Mouse (Mus musculus): ENCODE results near the gene Tnfaip8l1. TPM values are rescaled to one million over a fixed set of nuclear protein-coding genes. Genes with fewer than 3 reads are reported as not detected.

Gene Tnfaip8l1
- 8.4 and 8.9 TPM in 2 replicates for polyA plus RNA-seq (2016; fragmentation: Nextera tagmentation; extraction: Ambion mirVana)

DNA sequence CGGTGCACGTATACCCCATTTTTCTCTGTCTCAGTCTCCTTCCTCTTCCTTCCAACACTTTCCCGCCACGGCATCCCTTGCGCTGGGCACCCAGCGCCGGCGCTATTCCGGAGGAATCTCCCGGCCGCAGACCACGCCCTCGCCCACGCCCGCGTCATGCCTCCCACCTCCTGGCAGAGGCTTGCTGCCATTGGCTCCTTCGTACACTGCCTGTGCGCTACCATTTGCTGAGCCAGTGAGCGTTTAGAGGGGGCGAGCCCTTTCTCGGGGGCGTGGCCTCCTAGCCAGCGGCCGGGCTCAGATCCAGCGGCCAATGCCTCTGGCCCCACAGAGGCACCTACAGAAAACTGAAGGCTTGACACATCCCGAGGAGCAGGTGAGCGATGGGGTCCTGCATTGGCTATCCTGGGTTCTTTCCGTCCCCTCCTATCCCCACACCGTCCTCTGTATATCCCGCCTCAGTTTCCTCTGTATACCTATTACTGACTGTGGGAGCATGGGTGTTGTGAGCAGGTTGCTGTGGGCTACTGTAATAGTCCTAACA lies at the start of gene Tnfaip8l1:
Gene Tnfaip8l1, plus strand, starts transcription at position 247 of the 544 bp plus-strand sequence.
- peaks cover 30% of the 10 kb centered on the region for H3K27me3 ChIP-seq
- H3K4me1 ChIP-seq: peaks cover 19% of the 10 kb centered on the region
- H3K4me2 ChIP-seq (replicated peaks): peak within 1 kb of the TSS; percentile 53
- no peaks in the 10 kb centered on the region for H3K9me3 ChIP-seq (replicated peaks)
- peak; percentile 96 for ATAC-seq (ENCODE audit: low FRiP score)
- peak within 1 kb of the TSS; percentile 46 for H3K9ac ChIP-seq
- H3K4me3 ChIP-seq: peak within 1 kb of the TSS; percentile 32
- H3K36me3 ChIP-seq: no peaks in the 10 kb centered on the region
- WGBS: under 1% methylated on average over 30 of the region's 30 CpGs
- no peak within 1 kb of the TSS for H3K27ac ChIP-seq

DNA sequence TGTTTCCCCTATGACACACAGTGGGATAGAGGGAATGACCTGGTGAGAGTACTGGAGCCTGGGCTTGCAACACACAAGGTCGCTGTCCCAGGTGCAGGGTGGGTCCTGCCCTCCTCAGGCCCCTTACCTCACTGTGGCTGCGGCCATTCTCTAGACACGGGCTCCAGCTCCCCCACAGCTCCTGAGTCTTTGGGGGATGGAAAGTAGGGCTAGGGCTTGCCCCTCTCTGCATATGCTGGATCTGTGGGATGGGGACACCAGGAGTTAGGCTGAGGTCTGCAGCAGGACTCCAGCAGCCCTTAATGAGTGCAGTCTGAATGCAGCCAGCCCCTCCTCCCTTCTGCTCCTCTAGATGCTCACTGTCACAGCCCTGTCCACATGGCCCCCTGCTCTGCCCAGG lies 49.5 kb upstream of the Tnfaip8l1 start:
- peaks cover 13% of the 10 kb centered on the region for H3K4me1 ChIP-seq
- ATAC-seq (ENCODE audit: low FRiP score): no peak
- no peak overlapping the region for H3K4me3 ChIP-seq
- H3K9ac ChIP-seq: no peak overlapping the region
- no peaks in the 10 kb centered on the region for H3K36me3 ChIP-seq
- H3K27me3 ChIP-seq: peaks cover 17% of the 10 kb centered on the region
- H3K27ac ChIP-seq: no peak overlapping the region
- H3K4me2 ChIP-seq (replicated peaks): no peak overlapping the region
- H3K9me3 ChIP-seq (replicated peaks): no peaks in the 10 kb centered on the region
- WGBS: 69% methylated on average over 3 of the region's 3 CpGs

DNA sequence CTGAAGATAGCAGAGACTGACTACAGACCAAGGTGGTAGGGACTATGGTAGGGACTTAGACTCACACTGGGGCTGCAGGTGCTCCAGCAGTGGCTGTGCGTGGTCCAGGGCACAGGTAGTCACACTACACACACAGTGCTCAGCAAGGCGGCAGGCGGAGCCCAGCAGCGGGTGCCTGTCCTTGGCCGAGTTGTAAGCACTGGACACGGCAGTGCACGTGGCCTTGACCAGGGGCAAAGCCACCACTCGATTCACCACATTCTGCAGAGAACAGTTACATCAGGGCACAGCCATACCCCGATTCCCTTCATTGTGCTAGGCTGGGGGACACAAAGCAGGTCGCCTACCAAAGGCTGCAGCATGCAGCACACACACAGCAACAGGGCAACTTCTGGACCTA lies 46.1 kb upstream of the Tnfaip8l1 start:
- Histone ChIP-seq H3K4me1 (peaks cover 24% of the 10 kb centered on the region), H3K4me3 (no peak overlapping the region), H3K4me2 (replicated peaks) (no peak overlapping the region), H3K9me3 (replicated peaks) (no peaks in the 10 kb centered on the region), H3K27me3 (peaks cover 50% of the 10 kb centered on the region), H3K36me3 (no peaks in the 10 kb centered on the region), H3K9ac (no peak overlapping the region), H3K27ac (no peak overlapping the region)
- 81% methylated on average over 10 of the region's 10 CpGs for WGBS
- no peak for ATAC-seq (ENCODE audit: low FRiP score)

DNA sequence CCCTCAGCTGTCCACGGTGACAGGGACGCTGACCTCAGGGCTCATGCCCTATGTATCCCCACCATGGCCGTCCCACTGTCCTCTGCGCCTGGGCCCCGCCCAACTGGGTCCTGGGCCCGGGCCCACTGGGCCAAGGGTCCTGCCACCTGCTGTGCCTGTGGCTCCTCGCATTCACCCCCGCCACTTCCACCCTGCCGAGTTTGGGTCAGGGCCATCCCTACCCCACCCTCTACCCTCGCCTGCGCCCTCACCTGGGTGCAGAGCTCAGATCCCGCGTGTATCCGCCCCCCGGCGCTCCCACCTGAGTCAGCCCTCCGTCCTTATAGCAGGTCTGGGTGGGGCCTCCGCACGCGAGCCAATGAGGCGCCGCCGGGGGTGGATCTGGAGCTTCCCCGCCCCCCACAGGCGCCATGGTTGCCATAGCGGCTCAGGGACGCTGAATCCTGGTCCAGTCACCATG lies 45.0 kb upstream of the Tnfaip8l1 start, which contains the start of gene Plin5:
Gene Plin5, minus strand, starts transcription at position 346 of the 460 bp plus-strand sequence.
- Histone ChIP-seq H3K27me3 (peaks cover 61% of the 10 kb centered on the region), H3K4me1 (peaks cover 24% of the 10 kb centered on the region), H3K27ac (no peak within 1 kb of the TSS), H3K9ac (peak within 1 kb of the TSS; percentile 41; the same call in 1 of the 2 replicates), H3K4me3 (peak within 1 kb of the TSS; percentile 25), H3K36me3 (no peaks in the 10 kb centered on the region), H3K9me3 (replicated peaks) (peaks cover 4% of the 10 kb centered on the region), H3K4me2 (replicated peaks) (peak within 1 kb of the TSS; percentile 55)
- under 1% methylated on average over 27 of the region's 27 CpGs for WGBS
- ATAC-seq (ENCODE audit: low FRiP score): 0 out of 2 replicates have a peak, but pooled peaks have one; percentile 26

DNA sequence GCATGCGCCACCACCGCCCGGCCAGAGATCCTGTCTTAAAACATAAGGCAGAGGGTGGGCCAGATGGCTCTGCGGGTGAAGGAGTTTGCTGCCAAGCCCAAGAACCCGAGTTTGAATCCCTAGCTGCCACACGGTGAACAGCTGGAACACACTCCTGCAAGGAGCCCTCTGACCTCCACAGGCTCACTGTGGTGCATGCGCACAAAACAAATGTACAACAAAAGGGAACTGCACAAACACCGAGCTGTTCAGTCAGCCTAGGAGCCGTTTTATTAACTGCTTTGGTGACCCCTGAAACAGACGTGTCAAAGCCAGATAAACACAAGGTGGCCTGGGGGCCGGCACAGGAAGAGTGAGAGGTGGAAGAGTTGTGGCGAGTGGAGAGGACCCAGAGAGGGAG lies 42.8 kb upstream of the Tnfaip8l1 start:
- no peak overlapping the region for H3K4me3 ChIP-seq
- H3K9me3 ChIP-seq (replicated peaks): peaks cover 20% of the 10 kb centered on the region
- H3K27me3 ChIP-seq: peaks cover 82% of the 10 kb centered on the region
- ATAC-seq (ENCODE audit: low FRiP score): no peak
- peaks cover 13% of the 10 kb centered on the region for H3K36me3 ChIP-seq
- H3K9ac ChIP-seq: no peak overlapping the region
- no peak overlapping the region for H3K27ac ChIP-seq
- H3K4me2 ChIP-seq (replicated peaks): no peak overlapping the region
- WGBS: 48% methylated on average over 12 of the region's 12 CpGs
- peaks cover 24% of the 10 kb centered on the region for H3K4me1 ChIP-seq

DNA sequence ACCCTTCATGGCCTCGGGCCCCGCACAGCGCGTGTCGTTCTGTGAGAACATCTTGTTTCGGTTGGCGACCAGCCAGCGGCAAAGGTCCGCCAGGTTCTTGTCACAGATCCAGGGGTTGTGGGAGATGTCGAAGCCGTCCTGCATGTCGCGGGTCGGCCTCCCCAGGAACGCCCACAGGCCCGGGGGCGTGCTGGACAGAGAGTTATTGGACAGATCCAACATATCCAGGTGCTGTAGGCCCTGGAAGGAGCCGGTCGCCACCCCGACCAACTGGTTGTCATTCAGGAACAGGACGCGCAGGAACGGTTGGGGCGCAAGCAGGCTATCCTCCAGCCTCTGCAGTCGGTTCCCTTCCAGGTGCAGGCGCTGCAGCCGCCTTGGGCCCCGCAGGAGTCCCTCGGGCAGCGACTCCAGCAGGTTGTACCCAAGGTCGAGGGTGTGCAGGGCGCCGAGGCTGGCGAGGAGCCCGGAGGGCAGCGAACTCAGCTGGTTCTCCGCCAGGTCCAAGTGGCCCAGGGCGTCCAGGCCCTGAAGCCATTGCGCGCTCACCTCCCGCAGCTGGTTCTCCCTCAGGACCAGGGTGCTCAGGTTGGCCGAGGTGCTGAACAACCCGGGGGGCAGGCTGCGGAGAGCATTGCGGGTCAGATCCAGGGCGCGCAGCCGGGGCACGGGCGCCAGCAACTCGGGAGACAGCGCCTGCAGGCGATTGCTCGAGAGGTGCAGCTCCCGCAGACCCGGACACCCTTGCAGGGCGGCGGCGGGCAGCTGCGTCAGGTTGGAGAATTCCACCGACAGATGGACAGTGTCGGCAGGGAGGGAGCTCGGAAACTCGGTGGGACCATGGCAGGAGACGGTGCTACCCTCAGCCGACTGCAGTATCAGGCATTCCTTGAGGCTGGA lies 42.0 kb upstream of the Tnfaip8l1 start:
- Histone ChIP-seq H3K27ac (no peak overlapping the region), H3K9ac (no peak overlapping the region), H3K36me3 (peaks cover 13% of the 10 kb centered on the region), H3K4me2 (replicated peaks) (peak overlapping the region; percentile 18; the same call in 1 of the 2 replicates), H3K27me3 (peaks cover 89% of the 10 kb centered on the region), H3K4me1 (peaks cover 26% of the 10 kb centered on the region), H3K9me3 (replicated peaks) (peaks cover 20% of the 10 kb centered on the region), H3K4me3 (peak overlapping the region; percentile 18)
- 9% methylated on average over 66 of the region's 66 CpGs for WGBS
- ATAC-seq (ENCODE audit: low FRiP score): no peak

DNA sequence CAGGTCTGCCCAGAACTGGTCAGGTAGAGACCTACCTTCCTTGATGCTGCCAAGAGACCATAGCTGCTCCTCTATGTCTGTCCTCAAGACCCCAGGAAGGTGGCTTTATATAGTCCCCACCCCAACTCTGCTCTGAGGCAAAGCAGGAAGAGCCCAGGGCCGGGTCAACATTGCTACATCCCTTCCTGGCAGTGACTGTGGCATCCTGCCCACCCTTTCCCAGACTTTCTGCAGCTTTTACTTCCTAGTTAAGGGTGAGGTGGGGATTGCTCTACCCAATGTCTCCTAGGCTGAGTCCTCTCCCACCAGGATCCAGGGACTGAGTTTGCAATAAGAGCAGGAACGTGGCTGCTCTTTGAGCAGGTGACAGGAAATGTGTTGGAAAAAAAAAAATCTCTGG lies 40.5 kb upstream of the Tnfaip8l1 start, which contains the start of gene Lrg1:
Gene Lrg1, minus strand, starts transcription at position 176 of the 400 bp plus-strand sequence.
- WGBS: 57% methylated on average over 2 of the region's 2 CpGs
- no peak for ATAC-seq (ENCODE audit: low FRiP score)
- no peak within 1 kb of the TSS for H3K4me2 ChIP-seq (replicated peaks)
- no peak within 1 kb of the TSS for H3K9ac ChIP-seq
- peaks cover 93% of the 10 kb centered on the region for H3K27me3 ChIP-seq
- H3K9me3 ChIP-seq (replicated peaks): peaks cover 20% of the 10 kb centered on the region
- H3K4me3 ChIP-seq: no peak within 1 kb of the TSS
- peaks cover 23% of the 10 kb centered on the region for H3K36me3 ChIP-seq
- no peak within 1 kb of the TSS for H3K27ac ChIP-seq
- peaks cover 26% of the 10 kb centered on the region for H3K4me1 ChIP-seq

DNA sequence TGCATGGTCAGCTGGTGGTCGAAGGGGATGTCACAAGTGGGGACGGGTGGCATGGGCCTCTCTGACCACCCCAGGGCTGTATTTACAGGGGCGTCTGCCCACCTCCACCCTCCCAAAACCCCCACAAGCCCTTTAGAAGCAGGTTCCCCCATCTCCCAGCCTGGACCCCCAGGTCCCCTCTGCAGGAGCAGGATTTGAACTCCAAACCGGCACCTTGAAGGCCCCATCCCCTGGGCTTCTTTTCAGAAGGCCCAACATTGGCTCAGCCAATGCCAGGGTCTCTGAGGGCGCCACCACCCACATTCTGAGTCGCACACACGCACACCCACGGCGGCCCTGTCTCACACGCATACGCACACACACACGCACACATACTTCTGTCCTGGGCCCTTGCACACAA lies 39.1 kb upstream of the Tnfaip8l1 start:
- no peak overlapping the region for H3K4me3 ChIP-seq
- peaks cover 34% of the 10 kb centered on the region for H3K36me3 ChIP-seq

DNA sequence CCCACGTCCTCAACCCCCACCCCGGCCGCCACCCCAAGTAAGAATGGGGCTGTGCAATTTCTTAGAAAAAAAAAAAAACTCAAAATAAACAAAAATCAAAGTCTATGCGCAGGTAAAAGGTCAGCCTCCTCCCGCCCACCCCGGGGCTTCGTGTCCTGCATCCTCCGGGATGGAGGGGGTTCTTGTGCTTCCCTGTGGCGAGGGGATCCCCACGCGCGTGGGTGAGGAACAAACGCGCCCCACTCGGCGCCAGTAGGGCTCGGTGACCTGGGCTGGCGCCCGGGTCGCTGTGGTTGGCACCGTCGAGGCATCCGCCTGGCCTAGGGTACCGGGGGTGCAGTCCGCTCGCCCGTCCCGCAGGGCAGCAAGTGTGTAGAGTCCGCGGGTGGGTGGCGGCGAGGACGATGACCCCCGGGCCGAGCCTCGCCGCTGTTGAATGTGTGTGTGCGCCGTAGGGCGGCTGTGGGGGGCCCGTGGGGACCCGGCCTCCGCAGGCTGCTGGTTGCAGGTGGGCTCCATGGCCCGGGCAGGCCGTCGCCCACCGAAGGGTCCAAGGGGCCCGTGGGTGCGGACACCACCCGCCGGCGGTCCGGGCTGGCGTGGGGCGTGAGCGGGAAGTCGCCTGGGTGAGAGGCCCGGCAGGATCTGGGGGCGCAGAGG lies 38.5 kb upstream of the Tnfaip8l1 start:
- H3K9ac ChIP-seq: peak overlapping the region; percentile 51
- H3K4me3 ChIP-seq: peak overlapping the region; percentile 28
- peaks cover 86% of the 10 kb centered on the region for H3K27me3 ChIP-seq
- no peak overlapping the region for H3K27ac ChIP-seq
- peaks cover 38% of the 10 kb centered on the region for H3K36me3 ChIP-seq
- ATAC-seq (ENCODE audit: low FRiP score): no peak
- H3K4me1 ChIP-seq: peaks cover 18% of the 10 kb centered on the region
- H3K4me2 ChIP-seq (replicated peaks): peak overlapping the region; percentile 53
- peaks cover 20% of the 10 kb centered on the region for H3K9me3 ChIP-seq (replicated peaks)
- 38% methylated on average over 59 of the region's 59 CpGs for WGBS

More for the DNA sequence above, 39.1 kb upstream of the Tnfaip8l1 start:
- peaks cover 92% of the 10 kb centered on the region for H3K27me3 ChIP-seq
- no peak for ATAC-seq (ENCODE audit: low FRiP score)
- 90% methylated on average over 12 of the region's 12 CpGs for WGBS
- no peak overlapping the region for H3K27ac ChIP-seq
- peaks cover 18% of the 10 kb centered on the region for H3K4me1 ChIP-seq
- H3K9me3 ChIP-seq (replicated peaks): peaks cover 20% of the 10 kb centered on the region
- no peak overlapping the region for H3K4me2 ChIP-seq (replicated peaks)
- no peak overlapping the region for H3K9ac ChIP-seq

DNA sequence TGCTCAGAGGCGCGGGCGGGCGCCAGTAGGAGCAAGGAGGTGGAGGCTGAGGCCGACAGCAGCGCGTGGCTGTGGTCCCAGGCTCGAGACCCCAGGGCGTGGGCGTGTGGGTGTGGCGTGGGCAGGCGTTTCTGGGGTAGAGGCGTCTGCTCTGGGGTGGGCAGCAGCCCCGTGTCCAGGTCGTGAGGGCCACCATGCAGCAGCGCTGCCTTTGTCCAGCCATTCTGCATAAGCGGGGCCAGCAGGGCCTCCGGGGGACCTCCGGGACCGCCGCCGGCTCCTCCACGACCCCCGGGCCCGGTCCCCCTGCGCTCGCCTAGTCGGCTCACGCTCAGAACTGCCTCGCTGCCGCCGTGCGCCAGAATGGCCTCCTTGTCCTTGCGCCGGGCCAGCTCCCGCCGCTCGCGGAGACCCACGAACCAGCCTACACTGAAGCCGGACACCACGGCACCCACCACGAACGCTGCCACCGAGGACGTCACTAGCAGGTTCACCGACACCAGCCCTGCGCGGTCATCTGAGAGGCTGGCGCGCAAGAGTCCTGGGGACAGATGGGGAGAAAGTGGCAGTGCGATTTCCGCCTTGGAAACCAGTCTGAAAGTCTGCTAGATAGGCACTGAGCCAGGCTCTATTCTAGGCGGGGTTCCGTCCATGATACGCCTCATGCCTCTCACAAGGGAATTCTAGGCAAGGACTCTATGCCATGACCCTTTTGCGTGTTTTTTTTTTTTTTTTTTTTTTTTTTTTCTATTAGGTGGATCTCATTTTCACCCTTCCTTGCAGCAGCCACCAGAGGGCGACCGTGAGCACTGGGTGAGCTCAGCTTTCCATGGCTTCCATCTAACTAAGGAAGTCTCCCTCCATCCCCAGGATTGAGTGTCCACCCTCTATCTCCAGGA lies 37.7 kb upstream of the Tnfaip8l1 start:
- Histone ChIP-seq H3K36me3 (peaks cover 45% of the 10 kb centered on the region), H3K4me2 (replicated peaks) (peak overlapping the region; percentile 53), H3K4me1 (peaks cover 16% of the 10 kb centered on the region), H3K9me3 (replicated peaks) (peaks cover 20% of the 10 kb centered on the region), H3K4me3 (peak overlapping the region; percentile 28), H3K27me3 (peaks cover 78% of the 10 kb centered on the region), H3K9ac (peak overlapping the region; percentile 51), H3K27ac (no peak overlapping the region)
- WGBS: 9% methylated on average over 57 of the region's 59 CpGs
- ATAC-seq (ENCODE audit: low FRiP score): no peak

DNA sequence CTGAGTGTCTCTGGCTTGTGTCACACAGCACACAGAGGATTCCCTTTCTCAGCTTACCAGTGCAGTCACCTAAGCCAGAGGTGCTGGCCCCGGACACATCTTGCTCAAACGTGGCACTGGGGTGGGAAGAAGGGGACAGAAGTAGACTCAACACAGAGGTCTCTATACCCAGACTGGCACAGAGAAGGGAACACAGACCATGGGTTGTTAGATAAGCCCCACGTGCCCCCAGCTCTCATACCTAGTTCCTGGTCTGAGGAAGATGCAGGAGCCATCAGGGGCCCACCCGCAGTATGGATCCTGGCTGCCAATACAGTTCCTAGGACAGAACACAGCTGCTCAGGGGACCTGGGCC lies 37.0 kb upstream of the Tnfaip8l1 start:
- H3K36me3 ChIP-seq: peaks cover 49% of the 10 kb centered on the region
- H3K9me3 ChIP-seq (replicated peaks): peaks cover 20% of the 10 kb centered on the region
- no peak overlapping the region for H3K4me2 ChIP-seq (replicated peaks)
- no peak overlapping the region for H3K27ac ChIP-seq
- no peak for ATAC-seq (ENCODE audit: low FRiP score)
- no peak overlapping the region for H3K4me3 ChIP-seq
- WGBS: 82% methylated on average over 4 of the region's 4 CpGs
- H3K4me1 ChIP-seq: peaks cover 11% of the 10 kb centered on the region
- peaks cover 72% of the 10 kb centered on the region for H3K27me3 ChIP-seq
- no peak overlapping the region for H3K9ac ChIP-seq
